Comparison of ENCODE assay signal across 8 mouse cellular contexts in genomic region chr9:109097831-109098230, GRCm38 (mm10). TPM values are rescaled to one million over a fixed set of nuclear protein-coding genes. Genes with fewer than 3 reads are reported as not detected.
DNase-seq lines count a peak whose midpoint lies in the region; ATAC-seq lines count a peak whose summit lies in the region.

No protein-coding gene starts in this region.

- WGBS in kidney, embryonic 15.5 days = 51% methylated on average over 5 of the region's 5 CpGs
- WGBS in limb, embryonic 12.5 days = 69% methylated on average over 5 of the region's 5 CpGs

- peak overlapping the region; percentile 98 for H3K27ac ChIP-seq in kidney, embryonic 15.5 days
- peak overlapping the region; percentile 100 for H3K27ac ChIP-seq in limb, embryonic 12.5 days

- no peak overlapping the region for H3K9ac ChIP-seq in kidney, embryonic 15.5 days
- peak overlapping the region; percentile 97 for H3K9ac ChIP-seq in limb, embryonic 12.5 days (replicated peaks)

- peaks cover 74% of the 10 kb centered on the region for H3K4me1 ChIP-seq in kidney, embryonic 15.5 days
- H3K4me1 ChIP-seq in limb, embryonic 12.5 days (replicated peaks) = peaks cover 50% of the 10 kb centered on the region

- no peaks in the 10 kb centered on the region for H3K9me3 ChIP-seq in kidney, embryonic 15.5 days (replicated peaks)
- no peaks in the 10 kb centered on the region for H3K9me3 ChIP-seq in limb, embryonic 12.5 days

- H3K4me3 ChIP-seq in kidney, embryonic 15.5 days (replicated peaks) = peak overlapping the region; percentile 67
- peak overlapping the region; percentile 77 for H3K4me3 ChIP-seq in limb, embryonic 12.5 days (replicated peaks)

- peak; percentile 83 for DNase-seq in adrenal gland, adult 8-10 months
- peak; percentile 36 to 52 for DNase-seq in cerebellum, adult 18-20 months
- DNase-seq in heart, adult 18-20 months = peak; percentile 57 to 73
- DNase-seq in right cerebral cortex, postnatal 10 days (ENCODE audit: low spot score in 2 of 2) = peak; percentile 89
- DNase-seq in spleen, postnatal 14 days (ENCODE audit: low spot score in 2 of 2) = no peak

- no peaks in the 10 kb centered on the region for H3K27me3 ChIP-seq in kidney, embryonic 15.5 days
- no peaks in the 10 kb centered on the region for H3K27me3 ChIP-seq in limb, embryonic 12.5 days

- peak overlapping the region; percentile 86 for H3K4me2 ChIP-seq in kidney, embryonic 15.5 days
- peak overlapping the region; percentile 93 for H3K4me2 ChIP-seq in limb, embryonic 12.5 days

- ATAC-seq in kidney, embryonic 15.5 days (replicated peaks; ENCODE audit: low FRiP score) = no peak
- no peak for ATAC-seq in limb, embryonic 12.5 days (ENCODE audit: insufficient number of reproducible peaks, insufficient read depth, low FRiP score, low TSS enrichment, low read depth)
- no peak for ATAC-seq in monocyte, adult 5-6 weeks (replicated peaks; ENCODE audit: insufficient number of reproducible peaks, low FRiP score, low TSS enrichment, poor library complexity, severe bottlenecking)

- H3K36me3 ChIP-seq in kidney, embryonic 15.5 days = peaks cover 26% of the 10 kb centered on the region
- H3K36me3 ChIP-seq in limb, embryonic 12.5 days = peaks cover 41% of the 10 kb centered on the region

RNA-seq across cellular contexts. Expression of gene Plxnb1, which starts 2.6 kb away (rescaled TPM):
- 100 to 1,000 TPM; 128 to 173 (median 140) TPM for total RNA-seq in adrenal gland, adult 8-10 months (2022)
- 10 to 100 TPM; 21.1 to 21.5 TPM for total RNA-seq in heart, adult 18-20 months (2021)
- 15.2 and 19.4 TPM in 2 replicates for polyA plus RNA-seq in kidney, embryonic 15.5 days (2015; fragmentation: Nextera tagmentation; extraction: Ambion mirVana)
- 22.2 and 25.7 TPM in 2 replicates for polyA plus RNA-seq in limb, embryonic 12.5 days (2016; fragmentation: Nextera tagmentation; extraction: Ambion mirVana)
- total RNA-seq in monocyte, adult 5-6 weeks (2017) = 0.32 to 5.5 TPM (median 0.78 TPM) in 3 replicates

RNA-seq across cellular contexts. Expression of gene Tma7, which starts 15.4 kb away (rescaled TPM):
- 100 to 1,000 TPM; 342 to 453 (median 370) TPM for total RNA-seq in adrenal gland, adult 8-10 months (2022)
- 100 to 1,000 TPM; 214 to 228 TPM for total RNA-seq in heart, adult 18-20 months (2021)
- 616 and 693 TPM in 2 replicates for polyA plus RNA-seq in kidney, embryonic 15.5 days (2015; fragmentation: Nextera tagmentation; extraction: Ambion mirVana)
- polyA plus RNA-seq in limb, embryonic 12.5 days (2016; fragmentation: Nextera tagmentation; extraction: Ambion mirVana) = 840 and 867 TPM in 2 replicates
- 155 to 237 TPM (median 205 TPM) in 3 replicates for total RNA-seq in monocyte, adult 5-6 weeks (2017)

RNA-seq across cellular contexts. Expression of gene Ccdc51, which starts 15.5 kb away (rescaled TPM):
- 10 to 100 TPM; 17.3 to 20.0 (median 18.7) TPM for total RNA-seq in adrenal gland, adult 8-10 months (2022)
- total RNA-seq in heart, adult 18-20 months (2021) = 10 to 100 TPM; 11.4 to 14.3 TPM
- 12.9 and 13.6 TPM in 2 replicates for polyA plus RNA-seq in kidney, embryonic 15.5 days (2015; fragmentation: Nextera tagmentation; extraction: Ambion mirVana)
- 12.8 and 13.9 TPM in 2 replicates for polyA plus RNA-seq in limb, embryonic 12.5 days (2016; fragmentation: Nextera tagmentation; extraction: Ambion mirVana)
- 3.6 to 10.0 TPM (median 9.5 TPM) in 3 replicates for total RNA-seq in monocyte, adult 5-6 weeks (2017)

RNA-seq across cellular contexts. Expression of gene Atrip, which starts 23.9 kb away (rescaled TPM):
- 10 to 100 TPM; 16.3 to 27.7 (median 22.2) TPM for total RNA-seq in adrenal gland, adult 8-10 months (2022)
- total RNA-seq in heart, adult 18-20 months (2021) = 1 to 10 TPM; 8.1 to 9.8 TPM
- 26.3 and 27.0 TPM in 2 replicates for polyA plus RNA-seq in kidney, embryonic 15.5 days (2015; fragmentation: Nextera tagmentation; extraction: Ambion mirVana)
- polyA plus RNA-seq in limb, embryonic 12.5 days (2016; fragmentation: Nextera tagmentation; extraction: Ambion mirVana) = 31.6 and 33.4 TPM in 2 replicates
- 11.1 to 17.6 TPM (median 15.7 TPM) in 3 replicates for total RNA-seq in monocyte, adult 5-6 weeks (2017)

RNA-seq across cellular contexts. Expression of gene Trex1, which starts 38.3 kb away (rescaled TPM):
- total RNA-seq in adrenal gland, adult 8-10 months (2022) = 10 to 100 TPM; 19.0 to 25.3 (median 21.7) TPM
- total RNA-seq in heart, adult 18-20 months (2021) = 10 to 100 TPM; 13.6 to 17.2 TPM
- 11.1 and 13.8 TPM in 2 replicates for polyA plus RNA-seq in kidney, embryonic 15.5 days (2015; fragmentation: Nextera tagmentation; extraction: Ambion mirVana)
- 7.1 and 7.5 TPM in 2 replicates for polyA plus RNA-seq in limb, embryonic 12.5 days (2016; fragmentation: Nextera tagmentation; extraction: Ambion mirVana)
- 47.4 to 94.7 TPM (median 64.7 TPM) in 3 replicates for total RNA-seq in monocyte, adult 5-6 weeks (2017)

Comparison
In these comparisons a context has a peak if more than half of its experiments do, and no peak if none do; other contexts are left out.
1. DNase-seq: peak in adrenal gland, adult 8-10 months (single experiment), cerebellum, adult 18-20 months (2 of 2), heart, adult 18-20 months (2 of 2) and right cerebral cortex, postnatal 10 days (2 of 2); none in spleen, postnatal 14 days (0 of 2).
2. RNA of gene Plxnb1, which starts 2.6 kb away (total RNA-seq): 128 to 173 TPM in adrenal gland, adult 8-10 months; 21.1 to 21.5 TPM in heart, adult 18-20 months and 0.32 to 5.5 TPM in monocyte, adult 5-6 weeks; every median in the first group is over 4 times any median in the second.